Mouse (Mus musculus) lung, embryonic 15.5 days (tissue): ENCODE results near the gene Sirt1. TPM values are rescaled to one million over a fixed set of nuclear protein-coding genes. Genes with fewer than 3 reads are reported as not detected.
"Not testable (repeated sequence)": the region's sequence is repeated elsewhere in the genome, so short reads cannot be mapped to it uniquely, and the experiment has no call there.

Experiments
- ATAC-seq: fragments of 200-750 bp; cut with Nextera tagmentation; 2 replicates; pipeline ENCODE4 v1.8.0; 2017; ENCODE audit warnings: moderate number of reproducible peaks, borderline replicate concordance; ENCODE audit not compliant: low FRiP score, low TSS enrichment; ENCODE audit errors: extremely low read depth
- H3K27ac ChIP-seq: fragments of 300-500 bp; sonication (generic); 2 replicates; pipeline ENCODE4 v1.5.1; 2015; ENCODE audit warnings: moderate library complexity, mild to moderate bottlenecking, inconsistent platforms
- H3K27me3 ChIP-seq: fragments of 300-500 bp; sonication (generic); 2 replicates; pipeline ENCODE4 v1.6.1; 2015; ENCODE audit warnings: inconsistent platforms
- H3K36me3 ChIP-seq: fragments of 300-500 bp; sonication (generic); 2 replicates; pipeline ENCODE4 v1.6.1; 2015; ENCODE audit warnings: inconsistent platforms
- H3K4me1 ChIP-seq: fragments of 300-500 bp; sonication (generic); 2 replicates; pipeline ENCODE4 v1.6.1; 2015; ENCODE audit warnings: inconsistent platforms
- H3K4me2 ChIP-seq: fragments of 300-500 bp; sonication (generic); 2 replicates; pipeline ENCODE4 v1.6.1; 2015; ENCODE audit warnings: inconsistent platforms, mild to moderate bottlenecking, moderate library complexity
- H3K4me3 ChIP-seq: fragments of 300-500 bp; sonication (generic); 2 replicates; pipeline ENCODE4 v1.5.1; 2015; ENCODE audit warnings: mild to moderate bottlenecking, inconsistent platforms
- H3K9ac ChIP-seq: fragments of 300-500 bp; sonication (generic); 2 replicates; pipeline ENCODE4 v1.6.1; 2015; ENCODE audit warnings: inconsistent platforms
- H3K9me3 ChIP-seq: fragments of 300-500 bp; sonication (generic); 2 replicates; pipeline ENCODE4 v1.6.1; 2016; ENCODE audit warnings: inconsistent platforms
- WGBS: fragments of 180-500 bp; shearing (Covaris S2); methylation state at CpG from one replicate; pipeline ENCODE4 v1.1.7; 2015; 5-methylcytosine and 5-hydroxymethylcytosine counted together
- polyA plus RNA-seq: library from polyadenylated mRNA; unstranded; fragments of >200 nt; fragmentation: Nextera tagmentation; extraction: Ambion mirVana; gene quantifications from 2 replicates; pipeline ENCODE4 v1.2.1, GENCODE M21; 2015

Gene Sirt1
- polyA plus RNA-seq, 1 experiment from 2014 or later, result 5.3 TPM

DNA sequence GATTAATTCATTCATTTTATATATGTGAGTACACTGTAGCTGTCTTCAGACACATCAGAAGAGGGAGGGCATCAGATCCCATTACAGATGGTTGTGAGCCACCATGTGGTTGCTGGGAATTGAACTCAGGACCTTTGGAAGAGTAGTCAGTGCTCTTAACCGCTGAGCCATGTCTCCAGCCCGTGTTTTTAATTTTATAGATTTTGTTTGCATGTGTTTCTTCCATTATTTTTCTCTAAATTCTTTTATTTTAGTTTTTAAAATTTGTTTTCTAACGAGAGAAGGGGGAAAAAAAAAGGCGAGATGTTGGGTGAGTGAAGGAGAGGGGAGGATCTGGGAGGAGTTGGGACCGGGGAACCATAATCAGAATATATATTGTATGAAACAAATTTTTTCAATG lies 4.4 kb upstream of the Sirt1 start:
- H3K36me3 ChIP-seq, H3K4me1 ChIP-seq, H3K9me3 ChIP-seq, H3K27me3 ChIP-seq, ATAC-seq, H3K27ac ChIP-seq: not testable (repeated sequence)
- H3K4me2 ChIP-seq, result peak overlapping the region; percentile 84
- peak overlapping the region; percentile 64 for H3K4me3 ChIP-seq
- H3K9ac ChIP-seq, result 0 out of 2 replicates have a peak overlapping the region, but pooled peaks have one; percentile 58
- WGBS, result 30% methylated on average over 5 of the region's 5 CpGs

DNA sequence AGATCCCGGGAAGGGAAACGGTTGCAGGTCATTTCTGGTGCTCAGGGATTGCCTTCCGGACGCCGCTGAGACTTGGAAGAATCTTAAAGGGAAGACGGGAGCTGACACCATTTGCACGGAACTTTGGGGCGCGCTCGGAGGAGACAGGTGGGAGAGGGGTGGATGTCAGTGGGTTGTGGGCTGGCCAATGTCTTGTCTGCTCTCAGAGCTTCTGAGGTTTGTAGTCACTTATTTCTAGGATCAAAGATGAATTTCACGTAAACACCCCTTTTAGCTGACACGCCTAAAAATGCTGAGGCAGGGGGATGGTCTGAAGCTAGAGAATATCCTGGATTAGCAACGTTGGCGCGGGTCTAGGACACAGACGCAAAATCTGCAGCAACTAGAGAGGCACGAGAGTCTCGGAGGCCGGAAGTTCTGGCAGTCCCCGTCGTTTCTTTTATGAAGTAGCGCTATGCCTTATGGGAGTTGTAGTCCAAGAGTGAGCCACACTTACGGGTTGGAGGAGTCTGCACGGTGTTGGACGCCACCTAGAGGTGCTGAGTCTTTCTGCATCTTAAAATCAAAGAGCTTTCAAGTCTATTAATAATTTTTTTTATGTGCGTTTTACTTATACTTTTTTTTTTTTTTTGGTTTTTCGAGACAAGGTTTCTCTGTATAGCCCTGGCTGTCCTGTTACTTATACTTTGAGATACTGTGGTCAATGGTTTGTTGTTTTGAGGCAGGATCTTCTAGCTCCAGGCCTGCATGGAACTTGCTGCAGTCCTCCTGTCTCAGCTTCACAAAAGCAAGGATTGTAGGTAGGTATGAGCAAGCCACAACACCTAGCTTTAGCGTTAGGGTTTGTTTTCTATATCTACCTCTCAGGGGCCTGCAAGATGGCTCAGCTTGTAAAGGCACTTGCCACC lies 1.1 kb upstream of the Sirt1 start, which contains the start of gene Dnajc12:
Gene Dnajc12 (plus strand): TSS at position 72 of the 908 bp plus-strand sequence.
- ATAC-seq, result peak; percentile 92
- WGBS, result under 1% methylated on average over 28 of the region's 28 CpGs
- H3K27ac ChIP-seq, result 0 out of 2 replicates have a peak within 1 kb of the TSS, but pooled peaks have one; percentile 6
- H3K9me3 ChIP-seq, result no peaks in the 10 kb centered on the region
- no peaks in the 10 kb centered on the region for H3K27me3 ChIP-seq
- H3K4me3 ChIP-seq, result peak within 1 kb of the TSS; percentile 55
- H3K9ac ChIP-seq, result peak within 1 kb of the TSS; percentile 53
- peak within 1 kb of the TSS; percentile 84 for H3K4me2 ChIP-seq
- H3K36me3 ChIP-seq, result no peaks in the 10 kb centered on the region
- H3K4me1 ChIP-seq, result peaks cover 9% of the 10 kb centered on the region; the same call in 1 of the 2 replicates

DNA sequence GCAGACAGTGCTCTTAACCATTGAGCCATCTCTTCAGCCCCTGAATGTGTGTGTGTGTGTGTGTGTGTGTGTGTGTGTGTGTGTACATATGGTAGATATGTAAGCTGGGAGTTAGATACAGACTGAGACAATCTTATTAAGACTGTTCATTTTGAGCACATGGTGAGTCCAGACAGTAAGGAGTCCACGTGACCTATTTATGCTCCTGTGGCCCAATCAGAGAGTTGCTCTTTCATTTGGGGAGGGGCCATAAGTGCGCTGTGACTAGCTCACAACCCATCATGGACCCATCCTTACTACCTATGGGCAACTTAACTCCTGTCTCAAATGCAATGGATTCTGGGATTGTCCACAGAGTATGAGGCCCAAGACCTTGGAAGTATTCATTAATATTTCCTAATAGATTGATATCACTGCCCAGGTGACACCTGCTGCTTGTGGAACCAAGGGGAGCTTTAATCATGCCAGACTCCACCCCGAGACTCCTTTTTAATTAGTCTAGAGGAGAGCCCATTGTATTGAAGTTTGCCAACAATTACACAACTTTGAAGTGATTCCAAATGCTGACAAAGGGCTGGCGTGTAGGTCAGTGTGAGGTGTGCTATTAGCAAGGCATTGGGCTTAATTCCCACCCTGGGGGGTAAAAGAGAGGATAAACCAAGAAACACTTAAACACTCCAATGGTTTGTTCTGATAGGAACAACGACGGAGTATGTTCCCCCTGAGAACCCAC lies 2.4 kb downstream of the Sirt1 start:
- ATAC-seq, result no peak
- peaks cover 9% of the 10 kb centered on the region; the same call in 1 of the 2 replicates for H3K4me1 ChIP-seq
- no peaks in the 10 kb centered on the region for H3K36me3 ChIP-seq
- WGBS, result 63% methylated on average over 6 of the region's 6 CpGs
- no peaks in the 10 kb centered on the region for H3K9me3 ChIP-seq
- H3K9ac ChIP-seq, result no peak overlapping the region
- H3K4me3 ChIP-seq, result no peak overlapping the region
- H3K27me3 ChIP-seq, result no peaks in the 10 kb centered on the region
- no peak overlapping the region for H3K27ac ChIP-seq
- H3K4me2 ChIP-seq, result no peak overlapping the region

DNA sequence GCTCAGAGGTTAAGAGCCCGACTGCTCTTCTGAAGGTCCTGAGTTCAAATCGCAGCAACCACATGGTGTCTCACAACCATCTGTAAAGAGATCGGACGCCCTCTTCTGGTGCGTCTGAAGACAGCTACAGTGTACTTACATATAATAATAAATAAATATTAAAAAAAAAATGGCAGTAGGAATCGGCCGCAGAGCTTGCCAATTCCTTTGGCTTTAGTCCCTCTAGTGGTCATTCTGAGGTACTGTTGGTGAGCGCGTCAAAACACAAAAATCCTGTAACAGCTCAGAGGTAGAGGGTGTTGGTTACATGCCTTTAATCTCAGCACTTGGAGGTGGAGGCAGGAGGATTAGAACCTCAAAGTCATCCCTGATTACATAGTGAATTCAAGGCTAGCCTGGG lies 4.0 kb downstream of the Sirt1 start:
- Histone ChIP-seq H3K9me3 (no peaks in the 10 kb centered on the region), H3K9ac (no peak overlapping the region), H3K4me2 (no peak overlapping the region; the same call in 1 of the 2 replicates), H3K4me1 (peaks cover 9% of the 10 kb centered on the region; the same call in 1 of the 2 replicates), H3K27me3 (no peaks in the 10 kb centered on the region), H3K36me3 (no peaks in the 10 kb centered on the region), H3K27ac (no peak overlapping the region), H3K4me3 (no peak overlapping the region)
- no peak for ATAC-seq
- 15% methylated on average over 9 of the region's 9 CpGs for WGBS

DNA sequence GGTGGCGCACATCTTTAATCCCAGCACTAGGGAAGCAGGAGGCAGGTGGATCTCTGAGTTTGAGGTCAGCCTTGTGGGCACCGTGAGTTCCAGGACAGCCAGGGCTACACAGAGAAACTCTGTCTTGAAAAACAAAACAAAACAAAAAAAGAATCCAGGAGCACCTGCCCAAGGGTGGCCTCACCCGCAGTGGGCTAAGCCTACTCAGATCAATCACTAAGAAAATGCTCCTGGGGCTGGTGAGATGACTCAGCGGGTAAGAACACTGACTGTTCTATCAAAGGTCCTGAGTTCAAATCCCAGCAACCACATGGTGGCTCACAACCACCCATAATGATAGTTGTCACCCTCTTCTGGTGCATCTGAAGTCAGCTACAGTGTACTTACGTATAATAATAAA lies 5.2 kb downstream of the Sirt1 start:
- Histone ChIP-seq H3K9me3 (no peaks in the 10 kb centered on the region), H3K36me3 (no peaks in the 10 kb centered on the region), H3K4me3 (no peak overlapping the region), H3K4me2 (no peak overlapping the region), H3K27ac (no peak overlapping the region), H3K9ac (no peak overlapping the region), H3K4me1 (0 out of 2 replicates have a peak, but pooled peaks cover 2% of the 10 kb centered on the region), H3K27me3 (no peaks in the 10 kb centered on the region)
- 83% methylated on average over 5 of the region's 5 CpGs for WGBS
- no peak for ATAC-seq

DNA sequence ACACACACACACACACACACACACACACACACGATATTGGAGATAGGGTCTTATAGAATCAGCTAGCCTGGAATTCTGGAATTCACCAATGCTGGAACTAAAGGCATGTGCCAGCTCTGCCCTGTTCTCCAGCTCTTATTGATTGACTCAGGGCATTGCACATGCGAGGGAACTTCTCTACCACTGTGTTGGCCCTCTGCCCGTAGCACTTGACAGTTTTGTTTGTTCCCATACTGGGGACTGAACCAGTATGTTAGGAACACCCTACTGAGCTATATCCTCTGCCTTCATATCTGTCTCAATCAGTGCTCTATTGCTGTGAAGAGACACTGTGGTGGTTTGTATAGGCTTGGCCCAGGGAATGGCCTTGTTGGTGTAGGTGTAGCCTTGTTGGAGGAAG lies 13.5 kb downstream of the Sirt1 start:
- no peak overlapping the region for H3K4me2 ChIP-seq
- no peaks in the 10 kb centered on the region for H3K36me3 ChIP-seq
- H3K9me3 ChIP-seq, result no peaks in the 10 kb centered on the region
- no peaks in the 10 kb centered on the region for H3K4me1 ChIP-seq
- H3K4me3 ChIP-seq, result no peak overlapping the region
- ATAC-seq, result no peak
- no peak overlapping the region for H3K27ac ChIP-seq
- no peaks in the 10 kb centered on the region for H3K27me3 ChIP-seq
- no peak overlapping the region for H3K9ac ChIP-seq
- 63% methylated on average over 3 of the region's 3 CpGs for WGBS

DNA sequence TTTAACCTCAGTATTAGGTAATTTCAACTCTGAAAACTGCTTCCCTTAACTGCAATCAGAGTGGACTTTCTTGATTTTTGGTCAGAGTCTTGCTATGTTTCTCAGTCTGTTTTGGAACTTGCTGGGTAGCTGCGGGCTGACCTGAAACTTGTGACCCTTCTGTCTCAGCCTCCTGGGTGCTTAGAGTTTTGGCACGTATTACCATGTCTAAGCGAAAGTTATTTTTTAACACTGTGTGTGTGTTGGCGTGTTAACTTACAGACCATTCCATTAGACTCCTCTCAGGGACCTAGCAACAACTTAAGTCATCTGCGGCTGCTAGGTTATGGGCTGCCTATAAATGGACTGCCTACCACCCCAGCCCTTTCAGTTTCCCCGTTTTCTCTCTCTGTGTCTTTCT lies 14.1 kb downstream of the Sirt1 start:
- Histone ChIP-seq H3K27me3 (no peaks in the 10 kb centered on the region), H3K36me3 (no peaks in the 10 kb centered on the region), H3K4me3 (no peak overlapping the region), H3K4me2 (no peak overlapping the region), H3K9me3 (no peaks in the 10 kb centered on the region), H3K4me1 (no peaks in the 10 kb centered on the region), H3K27ac (no peak overlapping the region), H3K9ac (no peak overlapping the region)
- no peak for ATAC-seq
- 74% methylated on average over 6 of the region's 6 CpGs for WGBS

DNA sequence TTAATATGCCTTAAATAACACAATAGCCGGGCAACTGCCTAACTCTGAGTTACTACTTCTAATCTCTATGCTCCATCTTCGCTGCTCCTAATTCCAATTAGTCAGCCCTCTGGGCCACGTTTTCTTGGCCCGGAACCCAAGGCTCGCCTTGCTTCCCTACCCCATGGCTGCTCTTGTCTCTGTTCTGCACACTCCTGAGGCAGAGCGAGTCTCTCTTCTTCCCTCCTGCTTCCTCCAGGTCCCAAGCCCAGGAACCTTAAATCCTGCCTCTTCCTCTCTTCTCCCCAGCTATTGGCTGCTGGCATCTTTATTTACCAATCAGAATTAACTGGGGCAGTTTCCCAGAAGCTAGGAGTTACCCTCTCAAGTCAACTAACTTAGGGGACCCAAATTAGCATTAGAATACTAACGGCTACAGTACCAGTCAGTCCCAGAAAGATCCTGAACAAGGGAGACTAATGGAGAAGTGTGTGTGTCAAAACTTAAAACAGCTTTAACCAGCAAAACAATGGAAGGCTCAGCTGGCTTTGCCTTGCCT lies 15.5 kb downstream of the Sirt1 start:
- H3K9ac ChIP-seq, result no peak overlapping the region
- no peak overlapping the region for H3K27ac ChIP-seq
- no peak overlapping the region for H3K4me2 ChIP-seq
- H3K27me3 ChIP-seq, result no peaks in the 10 kb centered on the region
- WGBS, result 57% methylated on average over 7 of the region's 7 CpGs
- no peaks in the 10 kb centered on the region for H3K4me1 ChIP-seq
- no peak overlapping the region for H3K4me3 ChIP-seq
- no peaks in the 10 kb centered on the region for H3K9me3 ChIP-seq
- no peaks in the 10 kb centered on the region for H3K36me3 ChIP-seq
- ATAC-seq, result no peak

DNA sequence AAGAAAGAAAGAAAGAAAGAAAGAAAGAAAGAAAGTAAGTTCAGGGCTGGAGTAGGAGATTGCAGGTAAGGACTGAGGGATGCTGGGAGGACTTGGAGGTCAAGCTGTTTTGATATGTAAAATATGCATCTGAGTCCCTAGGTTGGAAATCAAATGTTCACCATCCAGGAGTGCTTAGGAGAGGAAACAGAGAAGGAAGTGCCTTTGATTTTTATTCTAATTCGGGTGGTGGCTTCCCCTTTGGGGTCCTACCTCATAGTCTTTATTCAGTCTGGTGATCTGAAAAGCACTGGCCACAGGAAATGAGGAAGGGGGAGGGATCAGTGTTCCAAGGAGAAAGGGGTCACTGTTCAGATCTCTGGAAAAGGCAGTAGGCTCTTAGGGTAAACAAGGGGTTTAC lies 21.0 kb downstream of the Sirt1 start:
- Histone ChIP-seq H3K9ac (no peak overlapping the region), H3K9me3 (no peaks in the 10 kb centered on the region), H3K4me2 (no peak overlapping the region), H3K4me1 (no peaks in the 10 kb centered on the region), H3K36me3 (no peaks in the 10 kb centered on the region), H3K27ac (no peak overlapping the region), H3K27me3 (no peaks in the 10 kb centered on the region), H3K4me3 (no peak overlapping the region)
- ATAC-seq, result no peak
- WGBS, result 65% methylated on average over 1 of the region's 1 CpGs

DNA sequence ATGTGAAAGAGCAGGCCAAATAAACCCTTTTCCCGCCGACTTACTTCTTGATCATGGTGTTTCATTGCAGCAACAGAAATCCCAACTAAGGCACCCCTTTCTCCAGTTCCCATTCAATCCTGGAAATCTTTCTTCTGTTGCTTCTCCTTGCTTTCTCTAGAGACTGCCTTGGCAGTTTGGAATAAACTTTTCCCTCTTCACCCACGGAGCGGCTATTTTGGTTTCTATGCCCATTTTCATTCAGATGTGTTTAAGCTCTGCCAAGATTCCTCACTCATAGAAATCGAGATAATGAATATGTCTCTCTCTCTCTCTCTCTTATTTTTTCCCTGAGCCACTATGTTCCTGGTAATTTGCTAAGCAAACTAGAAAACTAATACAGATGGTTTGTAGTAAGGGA lies 29.4 kb downstream of the Sirt1 start:
- no peak overlapping the region for H3K4me2 ChIP-seq
- ATAC-seq, result no peak
- WGBS, result 79% methylated on average over 5 of the region's 5 CpGs

DNA sequence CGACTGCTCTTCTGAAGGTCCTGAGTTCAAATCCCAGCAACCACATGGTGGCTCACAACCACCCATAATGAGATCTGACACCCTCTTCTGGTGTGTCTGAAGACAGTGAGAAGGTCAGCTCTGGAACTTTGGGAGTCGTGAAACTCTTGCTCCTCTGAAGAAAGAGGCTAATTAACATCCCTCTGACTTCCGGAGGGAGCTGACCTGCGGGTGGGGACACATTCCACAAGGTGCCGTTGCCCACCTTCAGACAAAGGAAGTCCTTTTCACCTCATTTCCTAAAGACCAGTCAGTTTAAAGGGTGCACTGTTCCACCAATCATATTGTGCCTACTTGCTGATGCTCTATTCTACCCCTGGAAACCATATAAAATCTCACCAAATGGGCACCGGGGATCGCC lies 30.4 kb downstream of the Sirt1 start:
- H3K27ac ChIP-seq, ATAC-seq: not testable (repeated sequence)
- WGBS, result 82% methylated on average over 7 of the region's 7 CpGs

More for the DNA sequence above, 29.4 kb downstream of the Sirt1 start:
- Histone ChIP-seq H3K27me3 (no peaks in the 10 kb centered on the region), H3K9ac (no peak overlapping the region), H3K4me1 (no peaks in the 10 kb centered on the region), H3K27ac (no peak overlapping the region), H3K4me3 (no peak overlapping the region), H3K36me3 (no peaks in the 10 kb centered on the region), H3K9me3 (no peaks in the 10 kb centered on the region)

DNA sequence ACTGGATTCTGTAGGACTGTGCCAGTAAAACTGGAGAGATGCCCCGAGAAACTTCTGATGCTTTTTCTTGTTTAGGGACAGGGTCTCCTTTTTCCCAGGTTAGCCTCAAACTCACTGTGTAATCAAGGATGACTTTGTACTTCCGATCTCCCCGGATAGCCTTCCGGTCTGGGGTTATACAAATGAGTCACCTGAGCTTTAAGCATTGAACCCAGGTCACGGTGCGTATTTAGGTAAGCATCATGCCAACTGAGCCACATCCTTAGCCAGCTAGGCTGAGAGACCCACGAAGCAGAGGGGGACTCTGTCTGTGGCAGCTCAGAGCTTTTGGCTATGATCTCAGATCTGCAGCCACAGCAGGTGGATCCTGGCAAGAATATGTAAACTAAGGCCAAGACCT lies 30.8 kb downstream of the Sirt1 start:
- no peaks in the 10 kb centered on the region for H3K36me3 ChIP-seq
- WGBS, result 87% methylated on average over 7 of the region's 7 CpGs
- no peak overlapping the region for H3K27ac ChIP-seq
- H3K27me3 ChIP-seq, result no peaks in the 10 kb centered on the region
- H3K4me1 ChIP-seq, result no peaks in the 10 kb centered on the region
- ATAC-seq, result no peak
- no peaks in the 10 kb centered on the region for H3K9me3 ChIP-seq
- no peak overlapping the region for H3K9ac ChIP-seq
- no peak overlapping the region for H3K4me3 ChIP-seq
- H3K4me2 ChIP-seq, result no peak overlapping the region

More for the DNA sequence above, 30.4 kb downstream of the Sirt1 start:
- not testable (repeated sequence) for H3K4me2 ChIP-seq, H3K4me1 ChIP-seq, H3K27me3 ChIP-seq, H3K4me3 ChIP-seq, H3K36me3 ChIP-seq, H3K9ac ChIP-seq, H3K9me3 ChIP-seq
